Mouse (Mus musculus) embryonic facial prominence, embryonic 13.5 days (tissue): ENCODE measurements at regions not wholly inside any gene's neighbourhood (a gene's known extent, or its start where the extent isn't known, plus 50 kb on each side); places are given as distances from the start of the nearest gene placed in this dataset.
"Not testable (repeated sequence)": the region's sequence is repeated elsewhere in the genome, so short reads cannot be mapped to it uniquely, and the experiment has no call there.

Experiments used
- ATAC-seq: fragments of 200-750 bp; cut with Nextera tagmentation; 2 replicates; pipeline ENCODE4 v1.8.0; 2017; ENCODE audit warnings: low read depth; ENCODE audit not compliant: insufficient number of reproducible peaks, insufficient read depth, low FRiP score, low TSS enrichment
- H3K27ac ChIP-seq: fragments of 300-500 bp; sonication (generic); 2 replicates; pipeline ENCODE4 v1.5.1; 2015; ENCODE audit warnings: moderate library complexity, mild to moderate bottlenecking, inconsistent platforms
- H3K27me3 ChIP-seq: fragments of 300-500 bp; sonication (generic); 2 replicates; pipeline ENCODE4 v1.6.1; 2015; ENCODE audit warnings: mild to moderate bottlenecking, inconsistent platforms
- H3K36me3 ChIP-seq: fragments of 300-500 bp; sonication (generic); 2 replicates; pipeline ENCODE4 v1.6.1; 2015; ENCODE audit warnings: mild to moderate bottlenecking, inconsistent platforms
- H3K4me1 ChIP-seq: fragments of 300-500 bp; sonication (generic); 2 replicates; pipeline ENCODE4 v1.6.1; 2015; ENCODE audit warnings: inconsistent platforms
- H3K4me2 ChIP-seq: fragments of 300-500 bp; sonication (generic); 2 replicates; pipeline ENCODE4 v1.6.1; 2015; ENCODE audit warnings: moderate library complexity, mild to moderate bottlenecking, inconsistent platforms
- H3K4me3 ChIP-seq: fragments of 300-500 bp; sonication (generic); 2 replicates; pipeline ENCODE4 v1.5.1; 2015; ENCODE audit warnings: mild to moderate bottlenecking, inconsistent platforms
- H3K9ac ChIP-seq: fragments of 300-500 bp; sonication (generic); 2 replicates; pipeline ENCODE4 v1.6.1; 2015; ENCODE audit warnings: mild to moderate bottlenecking, inconsistent platforms
- H3K9me3 ChIP-seq: fragments of 300-500 bp; sonication (generic); 2 replicates; pipeline ENCODE4 v1.6.1; 2016; ENCODE audit warnings: inconsistent platforms
- WGBS: fragments of 180-500 bp; shearing (Covaris S2); methylation state at CpG from one replicate; pipeline ENCODE4 v1.1.7; 2015; ENCODE audit warnings: mixed read lengths; 5-methylcytosine and 5-hydroxymethylcytosine counted together

DNA sequence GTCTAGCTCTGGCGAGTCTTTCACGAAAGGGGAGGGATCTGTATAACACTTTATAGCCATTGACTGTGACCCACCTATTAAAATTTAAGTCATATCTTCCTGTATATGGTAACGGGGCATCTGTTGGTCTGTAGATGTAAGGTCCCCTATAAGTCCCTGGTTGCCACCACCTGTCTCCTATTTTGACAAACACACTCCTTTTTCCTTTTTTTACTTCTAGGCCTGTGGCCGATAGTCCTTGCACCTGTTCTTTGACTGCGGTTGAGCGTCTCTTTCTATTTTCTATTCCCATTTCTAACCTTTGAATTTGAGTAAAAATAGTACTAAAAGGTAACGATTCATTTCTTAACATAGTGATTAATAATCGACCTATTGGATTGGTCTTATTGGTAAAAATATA is 1034.1 kb upstream of the Sel1l start:
- not testable (repeated sequence) for H3K9ac ChIP-seq, H3K27me3 ChIP-seq, ATAC-seq, H3K4me2 ChIP-seq, H3K4me1 ChIP-seq, H3K9me3 ChIP-seq, H3K27ac ChIP-seq, H3K36me3 ChIP-seq, H3K4me3 ChIP-seq
- WGBS = no CpG with 5 or more reads among the region's 8 CpGs

DNA sequence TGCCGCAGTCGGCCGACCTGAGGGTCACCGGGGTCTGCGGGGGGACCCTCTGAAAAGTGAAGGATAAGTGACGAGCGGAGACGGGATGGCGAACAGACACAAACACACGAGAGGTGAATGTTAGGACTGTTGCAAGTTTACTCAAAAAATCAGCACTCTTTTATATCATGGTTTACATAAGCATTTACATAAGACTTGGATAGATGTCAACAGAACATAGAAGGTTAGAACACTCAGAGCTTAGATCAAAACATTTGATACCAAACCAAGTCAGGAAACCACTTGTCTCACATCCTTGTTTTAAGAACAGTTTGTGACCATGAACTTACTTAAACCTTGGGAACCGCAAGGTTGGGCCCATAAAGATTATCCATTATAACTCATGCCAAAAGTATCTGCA is 1033.6 kb upstream of the Sel1l start:
- not testable (repeated sequence) for H3K4me3 ChIP-seq, H3K27ac ChIP-seq, ATAC-seq, H3K4me1 ChIP-seq, H3K4me2 ChIP-seq, H3K9ac ChIP-seq, H3K9me3 ChIP-seq, H3K36me3 ChIP-seq, H3K27me3 ChIP-seq
- WGBS = 92% methylated on average over 9 of the region's 11 CpGs

DNA sequence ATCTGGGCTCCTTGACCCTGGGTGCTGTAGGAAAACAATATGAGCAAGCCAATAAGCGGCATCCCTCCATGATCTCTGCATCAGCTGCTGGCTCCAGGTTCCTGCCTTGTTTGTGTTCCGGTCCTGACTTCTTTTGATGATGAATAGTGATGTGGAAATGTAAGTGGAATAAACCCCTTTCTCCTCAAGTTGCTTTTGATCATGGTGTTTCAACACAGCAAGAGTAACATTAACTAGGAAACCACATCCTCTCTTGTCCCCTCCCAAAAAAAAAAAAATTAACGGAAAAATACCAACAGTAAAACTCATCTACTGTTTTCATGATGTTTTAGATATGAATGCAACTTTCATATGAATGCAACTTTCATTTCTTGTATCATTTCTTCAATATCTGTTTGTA is 1024.6 kb upstream of the Sel1l start:
- whole genome bisulfite sequencing = 85% methylated on average over 3 of the region's 3 CpGs

DNA sequence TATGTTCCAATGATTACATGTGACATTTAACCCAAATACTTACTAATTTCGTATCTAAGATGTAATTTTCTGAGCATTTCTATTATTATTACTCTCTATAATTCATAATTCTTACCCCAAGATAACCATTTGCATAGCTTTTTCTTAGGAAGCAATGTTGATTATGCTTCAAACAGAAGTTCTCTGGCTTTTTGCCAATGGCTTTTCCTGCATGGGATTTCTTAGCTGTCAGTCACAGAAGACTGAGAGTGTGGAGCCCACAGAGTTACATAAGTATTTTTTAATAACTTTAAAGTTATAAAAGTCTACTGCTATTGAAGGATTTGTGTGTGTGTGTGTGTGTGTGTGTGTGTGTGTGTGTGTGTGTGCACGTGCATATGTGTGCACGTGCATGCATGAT is 1020.4 kb upstream of the Sel1l start:
- H3K4me3 ChIP-seq = no peak overlapping the region
- no peak overlapping the region for H3K4me2 ChIP-seq
- no peaks in the 10 kb centered on the region for H3K4me1 ChIP-seq
- 80% methylated on average over 3 of the region's 3 CpGs for WGBS
- H3K9me3 ChIP-seq = no peaks in the 10 kb centered on the region
- no peaks in the 10 kb centered on the region for H3K36me3 ChIP-seq
- no peaks in the 10 kb centered on the region for H3K27me3 ChIP-seq
- no peak for ATAC-seq
- H3K27ac ChIP-seq = no peak overlapping the region
- H3K9ac ChIP-seq = no peak overlapping the region

More for the DNA sequence above, 1024.6 kb upstream of the Sel1l start:
- Histone ChIP-seq H3K4me1 (no peaks in the 10 kb centered on the region), H3K4me2 (no peak overlapping the region), H3K27ac (no peak overlapping the region), H3K36me3 (no peaks in the 10 kb centered on the region), H3K9ac (no peak overlapping the region), H3K27me3 (no peaks in the 10 kb centered on the region), H3K9me3 (no peaks in the 10 kb centered on the region), H3K4me3 (no peak overlapping the region)
- no peak for ATAC-seq

DNA sequence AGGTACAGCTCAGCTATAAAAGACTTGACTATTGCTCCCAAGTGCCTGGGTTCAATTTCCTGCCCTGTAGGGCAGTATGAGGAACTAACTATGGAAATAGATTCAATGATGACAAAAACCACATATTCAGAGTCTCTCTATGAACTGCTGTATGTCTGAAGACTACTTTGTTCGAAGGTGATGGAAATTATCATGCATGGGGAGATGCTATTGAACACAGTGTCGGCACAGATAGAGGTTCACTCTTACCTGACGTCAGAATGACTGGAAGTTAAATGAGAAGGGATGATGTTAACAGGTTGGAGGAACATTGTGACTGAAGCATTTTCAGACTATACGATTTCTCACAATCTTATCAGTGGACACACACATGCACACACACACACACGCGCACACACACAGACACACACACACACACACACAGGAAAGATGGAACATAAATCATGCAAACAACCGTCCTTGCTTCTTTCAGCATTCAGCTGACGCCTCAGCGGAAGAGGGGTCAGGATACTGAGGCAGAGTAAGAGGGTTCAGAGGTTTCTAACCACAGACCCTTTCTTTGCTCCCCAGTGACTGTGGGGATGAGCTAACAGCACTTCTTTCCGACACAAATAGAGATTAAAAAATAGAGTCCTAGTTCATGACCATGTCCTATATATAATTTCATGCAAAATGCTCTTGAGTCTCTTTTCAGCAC is 974.3 kb upstream of the Sel1l start:
- H3K36me3 ChIP-seq = no peaks in the 10 kb centered on the region
- H3K9me3 ChIP-seq = no peaks in the 10 kb centered on the region
- no peak overlapping the region for H3K27ac ChIP-seq
- no peak overlapping the region for H3K9ac ChIP-seq
- H3K4me3 ChIP-seq = no peak overlapping the region
- no peak for ATAC-seq
- H3K4me1 ChIP-seq = no peaks in the 10 kb centered on the region
- H3K4me2 ChIP-seq = no peak overlapping the region
- 84% methylated on average over 10 of the region's 10 CpGs for WGBS
- no peaks in the 10 kb centered on the region for H3K27me3 ChIP-seq

DNA sequence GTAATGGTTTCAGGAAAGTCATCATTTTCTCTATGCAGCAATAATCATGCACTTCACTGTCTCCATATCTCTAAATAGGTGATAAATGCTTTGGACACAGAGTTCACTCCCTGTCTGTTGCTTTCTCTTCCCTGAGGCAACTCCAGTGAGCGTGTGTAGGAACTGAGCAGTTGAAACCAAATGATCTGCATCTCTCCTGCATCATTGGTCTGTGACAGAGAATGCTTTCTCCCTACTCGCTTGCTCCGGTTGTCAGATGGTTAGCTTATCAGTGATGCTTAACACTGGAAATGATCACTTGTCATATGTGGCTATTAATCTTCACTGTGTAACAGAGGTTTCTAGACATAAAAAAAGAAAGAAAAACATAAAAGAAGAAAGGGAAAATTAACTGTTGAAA is 969.7 kb upstream of the Sel1l start:
- Histone ChIP-seq H3K36me3 (no peaks in the 10 kb centered on the region), H3K27ac (no peak overlapping the region), H3K9ac (no peak overlapping the region), H3K4me3 (no peak overlapping the region), H3K4me2 (no peak overlapping the region), H3K9me3 (no peaks in the 10 kb centered on the region), H3K27me3 (no peaks in the 10 kb centered on the region), H3K4me1 (no peaks in the 10 kb centered on the region)
- ATAC-seq = no peak
- 61% methylated on average over 3 of the region's 3 CpGs for WGBS

DNA sequence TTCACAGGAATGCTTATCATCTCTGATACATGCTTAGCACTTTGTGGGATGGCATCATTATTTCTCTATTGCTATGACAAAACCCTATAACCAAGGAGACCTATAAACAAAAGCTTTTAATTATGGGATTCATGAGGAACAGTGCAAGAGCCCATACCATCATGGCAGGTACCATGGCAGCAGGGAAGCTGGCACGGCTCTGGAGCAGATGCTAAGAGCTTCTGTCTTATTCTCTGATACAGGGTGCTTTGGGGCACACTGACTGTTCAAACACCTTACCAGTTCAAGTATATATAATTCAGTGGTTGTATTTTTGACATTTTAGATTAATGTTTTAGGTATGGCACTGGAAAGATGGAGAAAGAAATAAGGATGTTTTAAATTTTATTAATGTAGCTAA is 952.2 kb upstream of the Sel1l start:
- Histone ChIP-seq H3K27me3 (no peaks in the 10 kb centered on the region), H3K27ac (no peak overlapping the region), H3K4me1 (no peaks in the 10 kb centered on the region), H3K9me3 (no peaks in the 10 kb centered on the region), H3K4me2 (no peak overlapping the region), H3K36me3 (no peaks in the 10 kb centered on the region), H3K9ac (no peak overlapping the region), H3K4me3 (no peak overlapping the region)
- WGBS = 90% methylated on average over 1 of the region's 1 CpGs
- ATAC-seq = no peak

DNA sequence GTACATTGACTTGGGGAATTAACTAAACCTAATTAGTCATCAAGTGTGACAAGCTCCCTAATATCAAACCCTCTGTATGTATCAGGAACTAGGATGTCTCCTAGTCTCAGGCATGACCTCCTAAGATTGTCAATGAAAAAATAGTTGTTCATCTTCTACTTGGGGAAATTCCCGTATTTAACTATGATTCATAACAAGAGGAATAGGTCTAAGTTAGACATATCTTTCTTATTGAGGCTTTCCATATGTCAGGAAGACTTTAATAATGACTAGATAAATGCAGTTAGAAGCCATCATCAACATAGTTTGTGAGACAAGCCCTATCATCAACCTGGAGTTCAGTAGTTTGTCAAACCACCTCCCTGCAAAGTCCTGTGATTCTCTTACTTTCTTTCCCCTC is 934.4 kb upstream of the Sel1l start:
- 81% methylated on average over 1 of the region's 1 CpGs for WGBS

DNA sequence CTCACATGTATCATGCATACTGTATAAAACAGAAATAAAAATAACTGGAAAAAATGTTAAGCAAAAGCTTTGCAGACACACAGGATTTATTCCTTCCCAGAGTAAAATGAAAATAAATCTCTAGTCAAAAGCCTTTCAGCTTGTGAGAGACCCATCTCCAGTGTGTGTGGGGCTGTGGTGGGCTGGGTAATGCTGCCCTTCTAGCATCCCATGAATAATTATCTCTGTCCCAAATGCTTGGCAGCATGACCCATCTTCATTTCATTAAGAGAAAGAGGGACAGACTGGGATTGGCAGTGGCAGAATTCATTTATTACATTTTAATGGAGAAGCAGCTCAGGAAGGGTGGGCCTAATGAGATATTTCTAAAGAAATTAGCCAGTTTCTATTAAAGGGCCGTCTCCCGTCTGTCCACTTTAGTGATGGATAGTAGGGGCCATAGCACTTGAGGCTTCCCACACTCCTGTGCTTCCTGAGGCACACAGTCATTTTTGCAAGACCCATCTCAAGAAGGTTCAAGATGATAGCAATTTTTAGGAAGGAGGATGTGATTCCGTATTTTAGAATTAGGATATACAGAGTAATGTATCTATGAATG is 930.8 kb upstream of the Sel1l start:
- Histone ChIP-seq H3K36me3 (no peaks in the 10 kb centered on the region), H3K27ac (no peak overlapping the region), H3K4me3 (no peak overlapping the region), H3K27me3 (no peaks in the 10 kb centered on the region), H3K9ac (no peak overlapping the region), H3K4me2 (no peak overlapping the region), H3K9me3 (no peaks in the 10 kb centered on the region), H3K4me1 (no peaks in the 10 kb centered on the region)
- 88% methylated on average over 3 of the region's 3 CpGs for WGBS
- no peak for ATAC-seq

More for the DNA sequence above, 934.4 kb upstream of the Sel1l start:
- Histone ChIP-seq H3K9ac (no peak overlapping the region), H3K4me2 (no peak overlapping the region), H3K36me3 (no peaks in the 10 kb centered on the region), H3K27ac (no peak overlapping the region), H3K4me1 (no peaks in the 10 kb centered on the region), H3K9me3 (no peaks in the 10 kb centered on the region), H3K4me3 (no peak overlapping the region), H3K27me3 (no peaks in the 10 kb centered on the region)
- no peak for ATAC-seq

DNA sequence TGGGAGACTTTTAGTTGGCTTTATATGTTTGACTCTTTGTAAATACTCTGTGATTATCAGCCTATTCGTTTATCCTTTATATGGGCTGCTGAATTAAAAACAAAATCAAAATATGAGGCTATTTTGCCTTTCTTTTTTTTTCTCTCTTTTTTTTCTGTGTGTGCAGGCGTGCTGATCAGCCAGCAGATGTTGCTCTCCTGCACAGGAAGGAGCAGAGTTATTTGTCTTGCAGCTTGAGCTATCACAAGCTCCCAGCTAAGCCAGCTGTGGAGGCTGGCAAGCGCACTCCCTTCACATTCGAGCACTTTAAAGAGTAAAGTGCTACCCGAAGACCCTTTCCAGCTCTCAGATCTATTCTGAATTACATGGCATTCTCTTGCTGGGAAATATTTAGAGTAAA is 926.7 kb upstream of the Sel1l start:
- H3K9me3 ChIP-seq = no peaks in the 10 kb centered on the region
- no peak for ATAC-seq
- H3K27me3 ChIP-seq = no peaks in the 10 kb centered on the region
- no peaks in the 10 kb centered on the region for H3K4me1 ChIP-seq
- H3K9ac ChIP-seq = no peak overlapping the region
- no peaks in the 10 kb centered on the region for H3K36me3 ChIP-seq
- H3K4me3 ChIP-seq = no peak overlapping the region
- H3K27ac ChIP-seq = no peak overlapping the region
- H3K4me2 ChIP-seq = no peak overlapping the region
- 63% methylated on average over 5 of the region's 5 CpGs for WGBS

DNA sequence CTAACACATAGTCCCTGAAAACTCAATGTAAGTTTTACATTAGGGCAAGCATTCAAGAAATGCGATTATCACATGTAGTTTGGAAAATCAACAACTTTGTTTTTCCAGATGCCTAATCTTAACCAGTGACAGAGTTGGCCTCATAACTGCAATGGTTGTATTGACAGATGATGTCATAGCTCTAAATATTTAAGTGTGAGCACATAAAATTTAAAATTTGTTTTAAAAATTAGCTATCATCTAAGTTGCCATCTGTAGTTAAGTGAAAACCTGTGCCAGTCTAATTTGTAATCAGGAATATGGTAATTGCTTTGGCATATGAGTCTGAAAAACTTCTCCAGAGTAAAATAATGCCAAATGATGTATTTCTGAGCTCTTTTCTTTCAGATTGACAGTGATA is 899.6 kb upstream of the Sel1l start:
- H3K9me3 ChIP-seq = no peaks in the 10 kb centered on the region
- H3K36me3 ChIP-seq = no peaks in the 10 kb centered on the region
- no peak overlapping the region for H3K9ac ChIP-seq
- no peak overlapping the region for H3K4me3 ChIP-seq
- no peak overlapping the region for H3K4me2 ChIP-seq
- ATAC-seq = no peak
- no peak overlapping the region for H3K27ac ChIP-seq
- H3K4me1 ChIP-seq = no peaks in the 10 kb centered on the region
- H3K27me3 ChIP-seq = no peaks in the 10 kb centered on the region
- 86% methylated on average over 1 of the region's 1 CpGs for WGBS

DNA sequence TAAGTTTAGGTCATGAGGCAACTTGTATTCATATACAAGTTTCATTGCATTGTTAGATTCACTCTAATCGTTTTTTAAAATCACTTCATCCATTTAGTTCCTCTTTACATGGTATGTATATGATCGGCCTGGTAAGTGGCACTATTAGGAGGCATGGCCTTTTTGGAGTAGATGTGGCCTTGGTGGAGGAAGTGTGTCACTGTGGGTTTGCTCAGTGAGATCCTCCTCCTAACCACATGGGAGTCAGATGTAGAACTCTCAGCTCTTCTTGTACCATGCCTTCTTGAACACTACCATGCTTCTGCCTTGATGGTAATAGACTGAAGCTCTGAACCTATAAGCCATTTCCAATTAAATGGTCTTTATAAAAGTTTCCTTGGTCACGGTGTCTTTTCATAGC is 891.9 kb upstream of the Sel1l start:
- 82% methylated on average over 3 of the region's 3 CpGs for WGBS
- H3K4me1 ChIP-seq = no peaks in the 10 kb centered on the region
- no peak overlapping the region for H3K27ac ChIP-seq
- no peak overlapping the region for H3K4me2 ChIP-seq
- H3K4me3 ChIP-seq = no peak overlapping the region
- ATAC-seq = no peak
- no peaks in the 10 kb centered on the region for H3K9me3 ChIP-seq
- H3K9ac ChIP-seq = no peak overlapping the region
- H3K27me3 ChIP-seq = no peaks in the 10 kb centered on the region
- H3K36me3 ChIP-seq = no peaks in the 10 kb centered on the region
